Mouse (Mus musculus) forebrain, embryonic 15.5 days (tissue): ENCODE measurements at regions not wholly inside any gene's neighbourhood (a gene's known extent, or its start where the extent isn't known, plus 50 kb on each side); places are given as distances from the start of the nearest gene placed in this dataset.

Experiments used
- ATAC-seq: fragments of 200-750 bp; cut with Nextera tagmentation; replicated peaks from 2 replicates; pipeline ENCODE4 v1.8.0; 2017; ENCODE audit warnings: mild to moderate bottlenecking, moderate TSS enrichment, moderate library complexity
- H3K27ac ChIP-seq: fragments of 300-500 bp; sonication (generic); replicated peaks from 2 replicates; pipeline ENCODE4 v1.5.1; 2015; ENCODE audit warnings: mild to moderate bottlenecking, inconsistent platforms
- H3K27me3 ChIP-seq: fragments of 300-500 bp; sonication (generic); 2 replicates; pipeline ENCODE4 v1.6.1; 2015; ENCODE audit warnings: inconsistent platforms
- H3K36me3 ChIP-seq: fragments of 300-500 bp; sonication (generic); 2 replicates; pipeline ENCODE4 v1.6.1; 2015; ENCODE audit warnings: mild to moderate bottlenecking, inconsistent platforms
- H3K4me1 ChIP-seq: fragments of 300-500 bp; sonication (generic); 2 replicates; pipeline ENCODE4 v1.6.1; 2015; ENCODE audit warnings: inconsistent platforms
- H3K4me2 ChIP-seq: fragments of 300-500 bp; sonication (generic); replicated peaks from 2 replicates; pipeline ENCODE4 v1.6.1; 2015; ENCODE audit warnings: mild to moderate bottlenecking, inconsistent platforms
- H3K4me3 ChIP-seq: fragments of 300-500 bp; sonication (generic); 2 replicates; pipeline ENCODE4 v1.5.1; 2015; ENCODE audit warnings: mild to moderate bottlenecking, inconsistent platforms
- H3K9ac ChIP-seq: fragments of 300-500 bp; sonication (generic); replicated peaks from 2 replicates; pipeline ENCODE4 v1.6.1; 2015; ENCODE audit warnings: mild to moderate bottlenecking, inconsistent platforms
- H3K9me3 ChIP-seq: fragments of 300-500 bp; sonication (generic); 2 replicates; pipeline ENCODE4 v1.6.1; 2016; ENCODE audit warnings: inconsistent platforms
- WGBS: fragments of 180-500 bp; shearing (Covaris S2); methylation state at CpG from one replicate; pipeline ENCODE4 v1.1.7; 2015; ENCODE audit warnings: mixed read lengths; 5-methylcytosine and 5-hydroxymethylcytosine counted together

DNA sequence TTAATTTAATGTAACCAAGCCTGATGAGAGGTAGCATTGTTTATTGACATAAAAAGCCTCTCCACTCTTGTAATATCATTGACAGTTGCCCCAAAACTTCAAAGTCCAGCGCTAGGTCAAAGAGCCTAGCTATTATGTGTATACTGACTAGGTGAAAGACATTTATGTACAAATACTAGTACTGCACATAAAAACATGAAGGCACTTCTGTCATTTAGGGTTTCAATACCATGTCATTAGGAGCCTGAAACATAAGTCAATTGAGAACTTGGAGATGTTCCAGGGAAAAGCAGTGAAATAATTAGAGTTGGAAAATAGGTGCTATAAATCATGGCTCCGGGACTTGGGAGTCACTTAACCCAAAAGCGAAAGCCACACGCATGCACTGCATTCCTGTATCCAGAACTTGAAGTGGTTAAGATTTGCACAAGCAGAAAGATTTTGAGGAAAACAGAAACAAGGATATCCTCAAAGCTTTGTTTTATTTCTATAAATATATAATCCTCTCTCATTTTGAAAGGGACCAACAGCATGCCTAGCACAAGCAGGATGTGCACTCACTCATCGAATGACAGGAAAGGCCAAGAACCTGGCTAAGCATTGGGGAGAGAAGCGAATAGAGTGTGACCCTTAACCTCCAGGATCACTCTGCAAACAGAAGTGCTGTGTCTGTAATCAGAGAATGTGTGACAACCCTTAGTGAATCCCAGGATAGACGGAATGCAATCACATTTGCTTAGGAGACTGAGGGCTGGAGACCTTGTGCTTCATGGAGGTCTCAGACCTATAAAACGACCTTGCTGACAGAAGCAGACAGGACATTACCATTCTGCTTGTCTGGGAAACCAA is 176.3 kb upstream of the Crim1 start:
- Histone ChIP-seq H3K27ac (no peak overlapping the region), H3K4me1 (no peaks in the 10 kb centered on the region), H3K4me3 (no peak overlapping the region), H3K4me2 (no peak overlapping the region), H3K27me3 (no peaks in the 10 kb centered on the region), H3K9ac (no peak overlapping the region), H3K9me3 (no peaks in the 10 kb centered on the region), H3K36me3 (no peaks in the 10 kb centered on the region)
- 70% methylated on average over 8 of the region's 8 CpGs for WGBS
- ATAC-seq, result no peak

DNA sequence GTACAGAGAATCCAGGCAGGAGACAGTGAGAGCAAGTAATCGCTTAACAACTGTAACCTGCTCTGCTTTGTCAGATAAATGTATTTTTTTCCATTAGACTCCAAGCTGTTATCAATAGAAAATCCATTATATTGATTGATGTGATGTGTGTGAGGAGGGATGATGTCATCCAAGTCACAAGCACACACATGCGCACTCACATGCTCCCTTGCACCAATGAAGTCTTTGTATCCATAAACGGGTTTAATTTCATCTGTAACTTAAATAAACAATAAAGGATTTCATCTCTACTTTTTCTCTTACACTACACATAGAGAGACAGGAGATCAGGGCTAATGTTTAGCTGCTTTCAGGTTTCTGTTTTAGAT is 175.7 kb upstream of the Crim1 start:
- no peak overlapping the region for H3K27ac ChIP-seq
- H3K9ac ChIP-seq, result no peak overlapping the region
- H3K4me1 ChIP-seq, result no peaks in the 10 kb centered on the region
- H3K4me2 ChIP-seq, result no peak overlapping the region
- H3K4me3 ChIP-seq, result no peak overlapping the region
- no peaks in the 10 kb centered on the region for H3K27me3 ChIP-seq
- no peaks in the 10 kb centered on the region for H3K36me3 ChIP-seq
- H3K9me3 ChIP-seq, result no peaks in the 10 kb centered on the region
- 84% methylated on average over 3 of the region's 3 CpGs for WGBS
- no peak for ATAC-seq

DNA sequence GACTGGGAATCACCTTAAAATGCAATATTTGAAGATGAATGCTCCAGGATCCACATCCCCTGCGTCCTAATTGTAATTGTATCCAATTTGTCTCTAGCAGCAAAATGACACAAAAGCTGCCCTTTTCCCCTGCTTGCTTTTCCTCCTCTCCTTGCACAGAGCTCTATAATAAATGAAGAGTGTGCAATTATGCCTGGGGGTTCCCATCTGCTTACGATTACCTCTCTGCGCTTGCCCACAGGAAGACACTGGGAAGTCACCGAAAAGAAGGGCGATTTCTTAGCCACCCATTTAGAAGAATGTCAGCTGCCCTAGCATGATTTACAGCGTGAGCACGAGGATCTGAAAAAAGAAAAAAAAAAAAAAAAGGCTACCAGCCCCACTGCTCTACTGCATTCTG is 174.8 kb upstream of the Crim1 start:
- Histone ChIP-seq H3K36me3 (no peaks in the 10 kb centered on the region), H3K9ac (no peak overlapping the region), H3K4me2 (no peak overlapping the region), H3K4me3 (no peak overlapping the region), H3K27me3 (no peaks in the 10 kb centered on the region), H3K9me3 (no peaks in the 10 kb centered on the region), H3K4me1 (no peaks in the 10 kb centered on the region), H3K27ac (no peak overlapping the region)
- 61% methylated on average over 7 of the region's 7 CpGs for WGBS
- ATAC-seq, result no peak

DNA sequence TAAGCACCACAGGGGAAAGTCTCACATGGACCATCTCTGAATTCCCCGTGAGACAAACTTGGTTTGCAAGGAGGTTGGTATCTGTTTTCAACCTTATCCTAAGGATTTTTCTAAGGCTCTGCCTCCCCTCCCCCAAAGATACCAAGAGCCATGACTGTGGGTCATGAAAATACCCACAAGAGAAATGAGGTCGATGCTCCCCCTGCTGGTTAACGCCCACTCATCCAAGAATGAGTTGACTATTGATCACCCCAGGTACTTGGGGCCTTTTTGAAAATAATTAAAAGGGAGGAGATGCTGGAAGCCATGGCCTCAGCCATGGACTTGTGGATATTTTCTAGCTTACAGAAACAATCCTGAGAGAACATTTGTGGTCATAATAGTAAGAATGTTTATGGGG is 164.4 kb upstream of the Crim1 start:
- no peak for ATAC-seq
- Histone ChIP-seq H3K36me3 (no peaks in the 10 kb centered on the region), H3K27me3 (no peaks in the 10 kb centered on the region), H3K4me2 (no peak overlapping the region), H3K4me3 (no peak overlapping the region), H3K9me3 (no peaks in the 10 kb centered on the region), H3K4me1 (no peaks in the 10 kb centered on the region), H3K9ac (no peak overlapping the region), H3K27ac (no peak overlapping the region)
- 86% methylated on average over 3 of the region's 3 CpGs for WGBS

DNA sequence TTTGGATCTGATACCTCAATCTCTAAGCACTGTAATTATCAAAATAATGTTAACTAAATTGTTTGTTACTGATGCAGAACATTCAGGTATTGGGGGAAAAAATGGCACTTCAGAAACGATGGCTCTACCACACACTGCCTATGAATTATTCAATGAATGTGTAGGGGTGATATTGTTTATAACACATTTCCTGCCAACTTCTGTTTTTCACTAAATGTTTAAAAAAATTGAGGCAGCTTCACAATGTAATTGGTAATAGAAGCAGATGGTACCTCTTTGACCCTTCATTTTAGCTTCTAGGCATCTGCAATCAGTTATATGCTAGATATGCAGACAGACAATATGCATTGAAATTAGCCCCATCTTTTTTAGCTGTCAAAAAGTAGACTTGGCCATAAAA is 159.7 kb upstream of the Crim1 start:
- Histone ChIP-seq H3K4me2 (no peak overlapping the region), H3K9me3 (no peaks in the 10 kb centered on the region), H3K27me3 (no peaks in the 10 kb centered on the region), H3K27ac (no peak overlapping the region), H3K4me1 (no peaks in the 10 kb centered on the region), H3K36me3 (no peaks in the 10 kb centered on the region), H3K9ac (no peak overlapping the region), H3K4me3 (no peak overlapping the region)
- whole genome bisulfite sequencing, result 49% methylated on average over 1 of the region's 1 CpGs
- peak; percentile 68 for ATAC-seq

DNA sequence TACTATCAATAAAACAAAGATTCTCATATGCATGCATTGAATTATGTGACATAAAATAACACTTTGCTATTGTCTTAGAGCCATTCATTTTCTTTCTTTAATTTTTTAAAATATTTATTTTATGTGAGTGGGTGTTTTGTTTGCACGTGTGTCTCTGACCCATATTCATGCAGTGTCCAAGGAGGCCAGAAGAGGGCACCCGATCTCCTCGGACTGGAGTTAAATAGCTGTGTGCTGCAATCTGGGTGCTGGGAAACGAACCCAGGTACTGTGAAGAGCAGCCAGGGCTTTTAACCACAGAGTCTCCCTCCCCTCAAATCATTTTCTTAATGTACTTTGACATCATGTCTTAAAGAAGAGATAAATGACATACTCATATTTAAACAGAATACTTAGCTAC is 158.8 kb upstream of the Crim1 start:
- Histone ChIP-seq H3K9me3 (no peaks in the 10 kb centered on the region), H3K4me3 (no peak overlapping the region), H3K4me2 (no peak overlapping the region), H3K27ac (no peak overlapping the region), H3K9ac (no peak overlapping the region), H3K27me3 (no peaks in the 10 kb centered on the region), H3K4me1 (no peaks in the 10 kb centered on the region), H3K36me3 (no peaks in the 10 kb centered on the region)
- ATAC-seq, result no peak
- 84% methylated on average over 4 of the region's 4 CpGs for WGBS

DNA sequence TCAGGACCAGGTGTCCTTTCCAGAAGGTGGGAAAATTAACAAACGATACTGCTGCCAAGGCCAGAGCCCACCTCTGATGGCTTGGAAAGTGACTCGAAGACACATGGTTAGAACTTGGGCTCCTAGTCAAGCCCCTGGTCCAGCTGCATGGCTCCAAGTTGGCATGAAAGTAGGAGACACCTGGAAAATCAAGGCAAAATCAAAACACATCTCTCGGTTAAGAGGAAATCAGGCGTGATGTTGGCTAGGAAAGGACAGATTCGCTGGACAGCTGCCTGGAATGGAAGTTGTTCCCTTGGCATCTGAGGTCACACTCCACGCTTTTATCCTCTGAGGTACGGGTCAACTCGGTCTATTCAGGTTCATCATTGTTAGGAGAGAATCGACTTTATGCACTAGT is 150.3 kb upstream of the Crim1 start:
- Histone ChIP-seq H3K27me3 (no peaks in the 10 kb centered on the region), H3K36me3 (no peaks in the 10 kb centered on the region), H3K4me3 (no peak overlapping the region), H3K9me3 (no peaks in the 10 kb centered on the region), H3K27ac (no peak overlapping the region), H3K9ac (no peak overlapping the region), H3K4me1 (no peaks in the 10 kb centered on the region), H3K4me2 (no peak overlapping the region)
- ATAC-seq, result no peak
- 89% methylated on average over 9 of the region's 9 CpGs for WGBS

DNA sequence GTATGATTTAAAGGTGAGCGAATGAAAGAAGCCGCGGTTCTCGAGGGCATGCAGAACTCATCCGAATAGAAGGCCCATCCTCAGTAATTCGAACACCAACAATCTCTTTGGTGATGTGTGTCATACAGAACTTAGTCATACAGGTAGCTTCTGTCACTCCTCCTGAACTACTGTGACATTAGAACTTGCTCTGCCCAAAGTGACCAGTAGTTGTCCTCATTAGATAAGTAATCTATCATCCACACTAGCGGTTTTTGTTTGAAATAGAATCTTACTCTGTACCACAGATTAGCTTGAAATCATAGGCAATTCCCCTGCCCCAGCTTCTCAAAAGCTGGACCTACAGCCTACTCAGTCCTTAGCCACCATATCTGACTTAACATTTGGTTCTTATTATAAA is 149.8 kb upstream of the Crim1 start:
- no peak overlapping the region for H3K27ac ChIP-seq
- H3K9me3 ChIP-seq, result no peaks in the 10 kb centered on the region
- no peaks in the 10 kb centered on the region for H3K27me3 ChIP-seq
- H3K36me3 ChIP-seq, result no peaks in the 10 kb centered on the region
- no peak overlapping the region for H3K9ac ChIP-seq
- no peaks in the 10 kb centered on the region for H3K4me1 ChIP-seq
- no peak for ATAC-seq
- WGBS, result 94% methylated on average over 7 of the region's 7 CpGs
- H3K4me2 ChIP-seq, result no peak overlapping the region
- no peak overlapping the region for H3K4me3 ChIP-seq

DNA sequence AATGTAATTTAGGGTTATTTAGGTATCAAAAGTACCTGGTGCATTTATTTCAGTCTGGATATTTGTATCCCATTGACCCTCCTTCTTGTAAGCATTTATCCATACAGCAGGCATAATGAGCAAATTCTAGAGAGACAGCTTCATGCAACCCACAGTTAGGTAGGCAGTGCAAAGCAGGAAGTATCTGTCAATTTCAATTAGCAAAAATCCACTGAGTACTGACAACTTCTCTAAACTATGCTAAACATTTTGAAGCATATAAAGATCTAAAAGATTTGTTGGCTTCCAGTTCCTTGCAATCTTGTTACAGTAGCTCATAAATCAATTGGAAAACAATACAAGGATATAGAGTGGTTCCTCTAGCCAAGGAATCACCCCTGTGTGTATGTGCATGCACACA is 124.2 kb upstream of the Crim1 start:
- Histone ChIP-seq H3K4me2 (no peak overlapping the region), H3K9me3 (no peaks in the 10 kb centered on the region), H3K27ac (no peak overlapping the region), H3K9ac (no peak overlapping the region), H3K4me3 (no peak overlapping the region), H3K27me3 (no peaks in the 10 kb centered on the region), H3K4me1 (no peaks in the 10 kb centered on the region), H3K36me3 (no peaks in the 10 kb centered on the region)
- ATAC-seq, result no peak

DNA sequence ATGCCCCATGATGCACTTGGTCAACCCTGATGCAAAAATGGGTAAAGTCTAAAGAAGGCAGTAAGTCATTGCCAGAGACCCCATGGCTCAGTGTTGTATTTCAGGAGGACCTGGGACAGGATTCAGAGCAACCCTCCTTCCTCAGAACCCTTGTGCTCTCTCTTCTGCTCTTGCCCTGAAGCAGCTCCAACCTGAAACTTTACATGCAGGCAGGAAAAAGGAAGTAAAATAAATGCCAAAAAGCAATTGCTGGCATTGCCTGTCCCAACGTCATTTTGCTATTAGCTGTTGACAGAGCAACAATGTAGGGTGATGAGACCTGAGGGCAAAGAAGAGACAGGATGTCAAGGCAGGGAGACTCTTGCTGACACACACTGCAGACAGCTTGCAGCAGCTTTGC is 121.7 kb upstream of the Crim1 start:
- Histone ChIP-seq H3K9me3 (no peaks in the 10 kb centered on the region), H3K27me3 (no peaks in the 10 kb centered on the region), H3K4me3 (no peak overlapping the region), H3K4me1 (no peaks in the 10 kb centered on the region), H3K9ac (no peak overlapping the region), H3K27ac (no peak overlapping the region), H3K4me2 (no peak overlapping the region), H3K36me3 (no peaks in the 10 kb centered on the region)
- WGBS, result 68% methylated on average over 1 of the region's 1 CpGs
- ATAC-seq, result no peak

DNA sequence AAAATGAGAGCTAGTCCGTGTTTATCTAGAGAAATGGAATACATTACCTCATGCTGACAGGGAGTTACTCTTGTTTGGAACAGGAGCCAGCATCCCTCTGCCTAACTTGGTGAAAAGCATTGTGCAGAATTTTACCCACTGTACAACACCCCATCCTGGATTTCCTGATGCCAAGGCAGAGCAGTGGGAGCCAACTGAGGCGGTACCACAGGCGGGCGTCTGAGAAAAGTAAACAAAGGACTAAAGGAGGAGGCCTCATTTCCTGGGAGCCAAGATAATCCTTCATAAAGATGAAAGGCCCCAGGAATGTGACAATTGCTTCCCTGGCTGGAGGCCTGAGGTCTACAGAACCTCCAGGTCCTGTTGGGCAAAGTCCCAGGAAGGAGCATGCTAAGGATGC is 115.6 kb upstream of the Crim1 start:
- Histone ChIP-seq H3K36me3 (no peaks in the 10 kb centered on the region), H3K4me2 (no peak overlapping the region), H3K9ac (no peak overlapping the region), H3K4me3 (no peak overlapping the region), H3K9me3 (no peaks in the 10 kb centered on the region), H3K27me3 (no peaks in the 10 kb centered on the region), H3K4me1 (no peaks in the 10 kb centered on the region), H3K27ac (no peak overlapping the region)
- WGBS, result 27% methylated on average over 4 of the region's 4 CpGs
- peak; percentile 63; the same call in 1 of the 2 replicates for ATAC-seq

DNA sequence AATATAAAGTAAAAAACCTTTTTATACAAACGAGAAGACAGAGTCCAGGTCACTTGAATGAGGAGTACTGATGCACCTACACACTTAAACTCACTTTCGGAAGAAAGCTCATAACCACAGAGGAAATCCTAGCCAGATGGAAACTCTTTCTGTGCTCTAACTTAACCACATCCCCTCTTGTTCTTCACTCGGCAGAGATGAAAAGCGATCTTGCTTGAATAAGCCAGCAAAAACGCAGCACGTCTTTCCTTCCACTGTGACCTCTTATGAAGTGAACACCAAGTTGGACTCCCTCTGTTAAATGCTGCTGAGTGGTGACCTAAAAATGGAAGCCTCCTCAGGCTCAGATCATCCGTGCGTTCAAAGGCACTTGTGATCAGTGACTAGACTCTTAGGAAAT is 113.1 kb upstream of the Crim1 start:
- Histone ChIP-seq H3K9ac (no peak overlapping the region), H3K36me3 (no peaks in the 10 kb centered on the region), H3K4me3 (no peak overlapping the region), H3K27ac (no peak overlapping the region), H3K4me1 (no peaks in the 10 kb centered on the region), H3K27me3 (no peaks in the 10 kb centered on the region), H3K4me2 (no peak overlapping the region), H3K9me3 (no peaks in the 10 kb centered on the region)
- no peak for ATAC-seq
- 82% methylated on average over 8 of the region's 8 CpGs for WGBS

DNA sequence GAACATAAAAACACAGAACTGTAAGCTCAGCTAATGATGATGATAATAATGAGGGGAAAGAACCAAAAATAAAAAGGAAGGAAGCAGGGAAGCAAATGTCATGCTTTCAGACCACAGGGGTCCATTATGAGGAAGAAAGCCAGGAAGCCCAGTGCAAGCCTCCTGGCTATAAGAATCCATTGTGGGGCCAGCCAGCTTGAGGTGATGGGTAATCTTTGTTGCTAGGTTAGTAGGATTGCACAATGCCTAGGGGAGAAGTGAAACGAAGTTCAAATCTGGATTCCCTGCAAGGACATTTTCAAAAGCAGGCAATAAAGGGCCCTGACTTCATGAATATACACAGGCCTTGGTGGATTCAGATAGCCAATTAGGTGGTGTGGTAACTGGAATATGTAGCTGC is 102.3 kb upstream of the Crim1 start:
- Histone ChIP-seq H3K9me3 (no peaks in the 10 kb centered on the region), H3K4me2 (no peak overlapping the region), H3K27me3 (no peaks in the 10 kb centered on the region), H3K36me3 (no peaks in the 10 kb centered on the region), H3K27ac (no peak overlapping the region), H3K9ac (no peak overlapping the region), H3K4me1 (no peaks in the 10 kb centered on the region), H3K4me3 (no peak overlapping the region)
- WGBS, result 28% methylated on average over 1 of the region's 1 CpGs
- no peak for ATAC-seq
